19 mouse cellular contexts compared by ENCODE assay signal in the genomic region with DNA sequence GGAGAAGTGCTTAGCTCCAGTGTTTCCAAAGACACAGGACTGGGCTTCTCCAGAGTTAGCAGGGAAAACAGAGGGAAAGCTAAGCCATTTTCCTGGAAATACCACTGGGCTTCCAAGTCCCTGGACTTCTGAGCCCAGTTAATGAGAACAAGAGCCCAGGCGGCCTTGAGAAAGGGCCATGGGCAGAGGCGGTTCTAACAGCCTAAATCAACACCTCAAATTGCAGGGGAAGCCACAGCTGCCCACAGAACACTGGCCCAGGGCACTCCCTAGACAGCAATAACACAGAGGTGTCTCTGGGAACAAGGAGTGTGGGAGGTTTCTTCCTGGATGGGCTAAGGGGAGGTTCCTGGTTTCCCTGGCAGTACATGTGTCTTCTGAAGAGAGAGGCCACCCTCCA. TPM values are rescaled to one million over a fixed set of nuclear protein-coding genes. Genes with fewer than 3 reads are reported as not detected.
DNase-seq lines count a peak whose midpoint lies in the region; ATAC-seq lines count a peak whose summit lies in the region.
"Had no signal": no experiment of that assay in that cellular context is flagged by ENCODE, and none has a peak within 500 bp of the region (broad histone marks: within the 10 kb centered on the region; RNA-seq: fewer than 3 reads in every experiment).

No protein-coding gene starts in this region.

- peaks cover 51% of the 10 kb centered on the region for H3K4me1 ChIP-seq in heart, embryonic 11.5 days (ENCODE audit: control insufficient read depth, insufficient read depth, low read length)
- H3K4me1 ChIP-seq in kidney, embryonic 14.5 days (ENCODE audit: control insufficient read depth, insufficient read depth, low read length) = peaks cover 34% of the 10 kb centered on the region
- H3K4me1 ChIP-seq in embryonic facial prominence, embryonic 11.5 days (ENCODE audit: control insufficient read depth, insufficient read depth, low read length) = no peaks in the 10 kb centered on the region
- H3K4me1 ChIP-seq in limb, embryonic 11.5 days (ENCODE audit: control insufficient read depth, insufficient read depth, low read length) = peaks cover 15% of the 10 kb centered on the region

- H3K27me3 ChIP-seq in heart, embryonic 11.5 days (ENCODE audit: control insufficient read depth, insufficient read depth, low read length) = no peaks in the 10 kb centered on the region
- no peaks in the 10 kb centered on the region for H3K27me3 ChIP-seq in kidney, embryonic 14.5 days (ENCODE audit: control insufficient read depth, insufficient read depth, low read length)
- H3K27me3 ChIP-seq in embryonic facial prominence, embryonic 11.5 days (ENCODE audit: control insufficient read depth, insufficient read depth, low read length) = no peaks in the 10 kb centered on the region
- H3K27me3 ChIP-seq in limb, embryonic 11.5 days (ENCODE audit: control insufficient read depth, insufficient read depth, low read length) = no peaks in the 10 kb centered on the region

- H3K4me3 ChIP-seq in heart, embryonic 11.5 days (ENCODE audit: low read depth, low read length) = no peak overlapping the region
- H3K4me3 ChIP-seq in kidney, embryonic 14.5 days (ENCODE audit: low read length) = no peak overlapping the region
- no peak overlapping the region for H3K4me3 ChIP-seq in embryonic facial prominence, embryonic 11.5 days (ENCODE audit: low read depth, low read length)
- H3K4me3 ChIP-seq in limb, embryonic 11.5 days (ENCODE audit: low read depth, low read length) = no peak overlapping the region
- H3K4me3 ChIP-seq: midbrain, embryonic 12.5 days had no signal

- 0 out of 2 replicates have a peak overlapping the region, but pooled peaks have one; percentile 31 for H3K9ac ChIP-seq in heart, embryonic 11.5 days (ENCODE audit: low read depth, low read length)
- H3K9ac ChIP-seq in kidney, embryonic 14.5 days (ENCODE audit: low read depth, low read length) = no peak overlapping the region
- H3K9ac ChIP-seq in embryonic facial prominence, embryonic 11.5 days (replicated peaks; ENCODE audit: low read length) = no peak overlapping the region
- H3K9ac ChIP-seq in limb, embryonic 11.5 days (ENCODE audit: low read length) = no peak overlapping the region
- H3K9ac ChIP-seq: midbrain, embryonic 12.5 days had no signal

- intact Hi-C loops in heart, postnatal 14 days (cut with DNase I) = no loop called here

- H3K9me3 ChIP-seq in heart, embryonic 11.5 days (replicated peaks; ENCODE audit: control insufficient read depth, low read length) = no peaks in the 10 kb centered on the region
- no peaks in the 10 kb centered on the region for H3K9me3 ChIP-seq in kidney, embryonic 14.5 days (ENCODE audit: control insufficient read depth, low read length)
- no peaks in the 10 kb centered on the region for H3K9me3 ChIP-seq in embryonic facial prominence, embryonic 11.5 days (replicated peaks; ENCODE audit: control insufficient read depth, low read length)
- no peaks in the 10 kb centered on the region for H3K9me3 ChIP-seq in limb, embryonic 11.5 days (ENCODE audit: control insufficient read depth, low read length)
- H3K9me3 ChIP-seq: midbrain, embryonic 12.5 days had no signal

- peak overlapping the region; percentile 50; the same call in 1 of the 2 replicates for H3K27ac ChIP-seq in heart, embryonic 11.5 days (ENCODE audit: low read depth, low read length)
- H3K27ac ChIP-seq in kidney, embryonic 14.5 days (ENCODE audit: low read depth, low read length) = peak overlapping the region; percentile 47; the same call in 1 of the 2 replicates
- H3K27ac ChIP-seq in embryonic facial prominence, embryonic 11.5 days (replicated peaks; ENCODE audit: low read depth, low read length) = peak overlapping the region; percentile 1; the same call in 1 of the 2 replicates
- H3K27ac ChIP-seq in limb, embryonic 11.5 days (replicated peaks; ENCODE audit: low read depth, low read length) = peak overlapping the region; percentile 9; the same call in 1 of the 2 replicates
- H3K27ac ChIP-seq: macrophage; midbrain, embryonic 12.5 days had no signal

- DNase-seq in heart, postnatal 14 days = no peak
- no peak for DNase-seq in kidney, postnatal 36 days
- no peak for DNase-seq in embryonic facial prominence, embryonic 11.5 days (ENCODE audit: low spot score)
- peak; percentile 47 for DNase-seq in limb, embryonic 11.5 days (ENCODE audit: low spot score)
- no peak for DNase-seq in layer of hippocampus, adult 9-11 months
- DNase-seq in layer of hippocampus, postnatal 25 days (ENCODE audit: extremely low spot score in 1 of 2, low spot score in 1 of 2) = no peak
- DNase-seq: adrenal gland, postnatal 36 days; cerebellum, postnatal 10 days; kidney, adult 8-10 months; layer of hippocampus, postnatal 36 days; left cerebral cortex, postnatal 4 days; lung, adult 2 months; right cerebral cortex, postnatal 14 days had no signal

- whole genome bisulfite sequencing in heart, embryonic 11.5 days (ENCODE audit: insufficient replicate concordance) = 41% methylated on average over 2 of the region's 2 CpGs
- WGBS in kidney, embryonic 14.5 days = 18% methylated on average over 2 of the region's 2 CpGs
- 41% methylated on average over 2 of the region's 2 CpGs for WGBS in embryonic facial prominence, embryonic 11.5 days
- WGBS in limb, embryonic 11.5 days = 8% methylated on average over 2 of the region's 2 CpGs

- ATAC-seq in heart, embryonic 11.5 days (replicated peaks; ENCODE audit: insufficient number of reproducible peaks, low FRiP score, low TSS enrichment) = no peak
- ATAC-seq in kidney, embryonic 14.5 days (ENCODE audit: low FRiP score, low TSS enrichment) = peak; percentile 33; the same call in 1 of the 2 replicates
- ATAC-seq in embryonic facial prominence, embryonic 11.5 days (replicated peaks; ENCODE audit: insufficient number of reproducible peaks, low FRiP score, low TSS enrichment, low read depth) = no peak
- no peak for ATAC-seq in limb, embryonic 11.5 days (ENCODE audit: insufficient number of reproducible peaks, low FRiP score, low TSS enrichment, low read depth)
- ATAC-seq: activated CD4-positive, CD25-positive, alpha-beta regulatory T cell, adult 4 months; forebrain, embryonic 14.5 days had no signal

- H3K4me2 ChIP-seq in heart, embryonic 11.5 days = no peak overlapping the region
- no peak overlapping the region for H3K4me2 ChIP-seq in kidney, embryonic 14.5 days (replicated peaks; ENCODE audit: low read depth, low read length)
- no peak overlapping the region; the same call in 1 of the 2 replicates for H3K4me2 ChIP-seq in embryonic facial prominence, embryonic 11.5 days (ENCODE audit: low read depth, low read length)
- H3K4me2 ChIP-seq in limb, embryonic 11.5 days (ENCODE audit: low read depth, severe bottlenecking) = no peak overlapping the region
- H3K4me2 ChIP-seq: midbrain, embryonic 12.5 days had no signal

- H3K36me3 ChIP-seq in heart, embryonic 11.5 days (ENCODE audit: control insufficient read depth, insufficient read depth, low read length) = no peaks in the 10 kb centered on the region
- no peaks in the 10 kb centered on the region for H3K36me3 ChIP-seq in kidney, embryonic 14.5 days (ENCODE audit: control insufficient read depth, insufficient read depth, low read length)
- H3K36me3 ChIP-seq in embryonic facial prominence, embryonic 11.5 days (replicated peaks; ENCODE audit: control insufficient read depth, insufficient read depth, low read depth, low read length) = no peaks in the 10 kb centered on the region
- H3K36me3 ChIP-seq in limb, embryonic 11.5 days (ENCODE audit: control insufficient read depth, insufficient read depth, low read length) = no peaks in the 10 kb centered on the region
- H3K36me3 ChIP-seq: midbrain, embryonic 12.5 days had no signal

RNA-seq across cellular contexts. Expression of gene Cgnl1, which starts 18.3 kb away (rescaled TPM):
- 37.0 and 48.8 TPM in 2 replicates for polyA plus RNA-seq in heart, embryonic 11.5 days (2014; fragmentation: Nextera tagmentation; extraction: Ambion mirVana)
- 10 to 100 TPM; 29.6 to 35.1 TPM for total RNA-seq in heart, postnatal 14 days (2021)
- 19.3 and 24.2 TPM in 2 replicates for polyA plus RNA-seq in kidney, embryonic 14.5 days (2014; fragmentation: Nextera tagmentation; extraction: Ambion mirVana)
- 5.4 and 6.1 TPM in 2 replicates for polyA plus RNA-seq in embryonic facial prominence, embryonic 11.5 days (2014; fragmentation: Nextera tagmentation; extraction: Ambion mirVana)
- polyA plus RNA-seq in limb, embryonic 11.5 days (2014; fragmentation: Nextera tagmentation; extraction: Ambion mirVana) = 6.7 and 7.3 TPM in 2 replicates
- 1 to 10 TPM; 6.0 to 7.7 TPM for total RNA-seq in layer of hippocampus, postnatal 25 days (2021)
- polyA plus RNA-seq: activated CD4-positive, CD25-positive, alpha-beta regulatory T cell, adult 4 months had no signal
